Mouse (Mus musculus) heart, postnatal 0 days (tissue): ENCODE results near the gene Dennd1a.

Experiments used
- CTCF ChIP-seq: IDR thresholded peaks from 2 replicates; pipeline ENCODE4 v1.5.1; 2016; ENCODE audit warnings: antibody characterized with exemption, control low read depth, low read depth
- EP300 ChIP-seq: IDR thresholded peaks from 2 replicates; pipeline ENCODE4 v1.6.1; 2016; ENCODE audit warnings: antibody characterized with exemption, low read depth

DNA sequence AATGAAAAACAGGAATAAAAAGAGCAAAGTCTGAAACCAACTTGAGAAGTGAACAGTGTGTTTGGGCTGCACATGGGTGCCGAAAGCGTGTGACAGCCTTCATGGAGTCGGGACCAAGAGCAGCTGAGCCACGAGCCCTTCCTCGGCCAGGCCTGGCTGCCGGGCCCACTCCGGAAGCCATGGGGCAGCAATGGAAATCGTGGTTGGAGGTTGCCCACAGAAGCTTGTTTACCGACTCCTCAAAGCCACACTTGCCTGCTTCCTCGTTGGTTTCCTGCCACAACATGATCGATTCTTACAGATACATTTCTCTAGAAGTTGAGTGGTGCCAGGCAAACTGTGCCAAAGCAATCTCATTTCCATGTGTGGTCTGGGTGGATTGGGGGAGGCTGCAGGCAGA lies 31.9 kb upstream of the Dennd1a start:
- TF ChIP-seq EP300 (no peak), CTCF (no peak)
